Mouse (Mus musculus): ENCODE results near the gene Ptgfrn.

DNA sequence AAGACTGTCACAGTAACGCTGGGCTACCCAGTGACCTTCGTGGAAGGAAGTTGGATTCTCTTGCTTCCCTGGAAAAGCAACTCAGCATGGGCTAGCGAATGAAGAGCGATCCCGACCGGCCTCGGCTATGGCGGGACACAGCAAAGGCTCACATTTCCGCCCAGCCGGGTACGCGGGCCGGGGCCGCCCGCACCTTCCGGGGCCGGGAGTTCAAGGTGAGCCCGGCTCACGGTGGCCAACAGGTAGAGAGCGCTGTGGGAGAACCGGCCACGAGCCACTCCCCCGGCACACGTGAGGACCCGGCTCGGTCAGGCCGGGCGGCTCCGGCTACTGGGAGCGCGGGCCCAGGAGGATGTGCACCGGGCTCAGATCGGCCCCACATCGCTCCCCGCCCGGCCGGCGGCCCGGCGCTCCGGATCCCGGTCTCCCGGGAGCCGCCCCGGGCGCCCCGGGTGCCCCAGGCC lies 488 bp downstream of the Ptgfrn start:
- TF ChIP-seq CTCF (IDR thresholded peaks at IDR 0.05; ENCODE audit: borderline replicate concordance, insufficient read depth, low read length): no peak
- TF ChIP-seq POLR2A (IDR thresholded peaks at IDR 0.05; ENCODE audit: low read depth, low read length): no peak

All from embryonic fibroblast, embryonic 13.5 days (primary cell).